Mouse (Mus musculus): ENCODE results near the gene Lysmd3.

Gene Lysmd3

GRCm38 (mm10) chr13:81675333-81675732, 17.9 kb downstream of the Lysmd3 start:
- DNase-seq (ENCODE audit: low spot score): no peak

GRCm38 (mm10) chr13:81683107-81683506, 25.6 kb downstream of the Lysmd3 start:
- no peak for DNase-seq (ENCODE audit: low spot score)

GRCm38 (mm10) chr13:81684258-81684657, 26.8 kb downstream of the Lysmd3 start:
- DNase-seq (ENCODE audit: low spot score): no peak

GRCm38 (mm10) chr13:81684884-81685283, 27.4 kb downstream of the Lysmd3 start:
- DNase-seq (ENCODE audit: low spot score): no peak

GRCm38 (mm10) chr13:81689587-81689986, 32.1 kb downstream of the Lysmd3 start:
- no peak for DNase-seq (ENCODE audit: low spot score)

- no peak for DNase-seq (ENCODE audit: low spot score)
These were observed 33.0 kb downstream of the Lysmd3 start for GRCm38 (mm10) chr13:81690477-81690876.

- no peak for DNase-seq (ENCODE audit: low spot score)
These were observed 34.1 kb downstream of the Lysmd3 start for GRCm38 (mm10) chr13:81691606-81692005.

GRCm38 (mm10) chr13:81694446-81694845, 37.0 kb downstream of the Lysmd3 start:
- no peak for DNase-seq (ENCODE audit: low spot score)

- no peak for DNase-seq (ENCODE audit: low spot score)
These were observed 45.7 kb downstream of the Lysmd3 start for GRCm38 (mm10) chr13:81703148-81703547.

- no peak for DNase-seq (ENCODE audit: low spot score)
These were observed 46.2 kb downstream of the Lysmd3 start for GRCm38 (mm10) chr13:81703621-81704020.

GRCm38 (mm10) chr13:81706311-81706710, 48.8 kb downstream of the Lysmd3 start:
- DNase-seq (ENCODE audit: low spot score): no peak

- no peak for DNase-seq (ENCODE audit: low spot score)
These were observed 52.3 kb downstream of the Lysmd3 start for GRCm38 (mm10) chr13:81709805-81710204.

GRCm38 (mm10) chr13:81710266-81710665, 52.8 kb downstream of the Lysmd3 start:
- no peak for DNase-seq (ENCODE audit: low spot score)

GRCm38 (mm10) chr13:81710775-81711545, 53.5 kb downstream of the Lysmd3 start, which contains the start of the genes Polr3g and Mblac2:
Gene Polr3g, minus strand, starts transcription at chr13:81711013.
Gene Mblac2, plus strand, starts transcription at chr13:81711341.
- DNase-seq (ENCODE audit: low spot score): peak; percentile 93

- peak; percentile 27 for DNase-seq (ENCODE audit: low spot score)
These were observed 54.3 kb downstream of the Lysmd3 start for GRCm38 (mm10) chr13:81711546-81712371.

GRCm38 (mm10) chr13:81713896-81714295, 56.4 kb downstream of the Lysmd3 start:
- DNase-seq (ENCODE audit: low spot score): no peak
